Mouse (Mus musculus) right cerebral cortex, adult 18-20 months (tissue): Measurements from ENCODE around the gene Mrc2.

Source experiments
- DNase-seq: peaks from one replicate; pipeline ENCODE4 v3.0.0; 2022; ENCODE audit warnings: mixed read lengths

The Mrc2 gene

GRCm38 (mm10) chr11:105352152-105352551 lies 59.7 kb downstream of the Mrc2 start:
- DNase-seq, result no peak

GRCm38 (mm10) chr11:105352954-105353890 lies 60.8 kb downstream of the Mrc2 start:
- no peak for DNase-seq

GRCm38 (mm10) chr11:105353891-105354280 lies 61.4 kb downstream of the Mrc2 start:
- DNase-seq, result no peak

GRCm38 (mm10) chr11:105356301-105356700 lies 63.9 kb downstream of the Mrc2 start:
- no peak for DNase-seq

- DNase-seq, result no peak
Measured at GRCm38 (mm10) chr11:105362041-105362765, 69.8 kb downstream of the Mrc2 start.

GRCm38 (mm10) chr11:105362946-105363597 lies 70.6 kb downstream of the Mrc2 start:
- DNase-seq, result peak; percentile 87

- peak; percentile 77 for DNase-seq
Measured at GRCm38 (mm10) chr11:105363598-105364385, 71.3 kb downstream of the Mrc2 start.

- DNase-seq, result peak; percentile 48
Measured at GRCm38 (mm10) chr11:105364386-105365065, 72.1 kb downstream of the Mrc2 start.

GRCm38 (mm10) chr11:105365611-105366010 lies 73.2 kb downstream of the Mrc2 start:
- no peak for DNase-seq

GRCm38 (mm10) chr11:105366051-105366450 lies 73.6 kb downstream of the Mrc2 start:
- no peak for DNase-seq

GRCm38 (mm10) chr11:105367163-105367562 lies 74.7 kb downstream of the Mrc2 start:
- DNase-seq, result no peak

GRCm38 (mm10) chr11:105368833-105369232 lies 76.4 kb downstream of the Mrc2 start:
- DNase-seq, result no peak

- no peak for DNase-seq
Measured at GRCm38 (mm10) chr11:105369526-105370386, 77.3 kb downstream of the Mrc2 start.

GRCm38 (mm10) chr11:105371818-105372217 lies 79.4 kb downstream of the Mrc2 start:
- no peak for DNase-seq

- no peak for DNase-seq
Measured at GRCm38 (mm10) chr11:105373881-105374280, 81.4 kb downstream of the Mrc2 start.

- DNase-seq, result no peak
Measured at GRCm38 (mm10) chr11:105374526-105375175, 82.2 kb downstream of the Mrc2 start.

- no peak for DNase-seq
Measured at GRCm38 (mm10) chr11:105375821-105376235, 83.4 kb downstream of the Mrc2 start.

- peak; percentile 74 for DNase-seq
Measured at GRCm38 (mm10) chr11:105385266-105385665, 92.8 kb downstream of the Mrc2 start.

GRCm38 (mm10) chr11:105388636-105389035 lies 96.2 kb downstream of the Mrc2 start:
- DNase-seq, result peak; percentile 68

- peak; percentile 19 for DNase-seq
Measured at GRCm38 (mm10) chr11:105390290-105390689, 97.8 kb downstream of the Mrc2 start.
